ENCODE assay signal across 10 mouse cellular contexts in the genomic region with DNA sequence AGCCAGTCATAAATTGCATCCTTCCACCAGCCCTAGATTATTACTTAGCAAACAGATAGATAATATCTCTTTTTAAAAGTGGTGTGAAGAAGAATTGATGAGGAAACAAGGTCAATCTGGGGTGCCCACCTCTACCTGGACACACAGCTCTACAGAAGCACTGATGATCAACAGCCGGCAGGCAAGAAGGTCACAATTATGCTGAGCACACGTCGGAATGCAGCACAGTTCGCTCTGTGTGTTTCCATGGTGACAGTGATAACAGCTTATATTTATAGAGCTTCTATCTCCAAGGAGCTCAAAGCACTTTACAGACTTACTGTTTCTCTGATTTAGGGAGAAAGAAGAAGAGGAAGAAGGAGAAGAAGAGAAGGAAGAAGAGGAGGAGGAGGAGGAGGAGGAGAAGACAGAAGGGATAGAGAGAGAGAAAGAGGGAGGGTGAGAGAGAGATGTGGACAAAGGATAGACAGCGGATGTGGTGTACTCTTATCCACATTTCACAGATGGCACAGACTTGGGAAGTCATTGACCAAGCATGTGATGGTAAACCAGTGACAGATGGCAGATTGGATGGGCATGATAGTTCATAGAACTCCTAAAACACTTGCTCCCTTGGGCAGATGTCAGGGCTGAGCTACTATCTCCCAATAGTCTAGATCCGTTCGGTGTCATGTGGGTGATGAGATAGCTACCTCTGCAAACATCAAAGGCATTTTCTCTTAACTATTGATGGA. TPM values are rescaled to one million over a fixed set of nuclear protein-coding genes. Genes with fewer than 3 reads are reported as not detected.
A peak's percentile ranks its signal among the peaks of the same experiment; 100 is the strongest.
DNase-seq lines count a peak whose midpoint lies in the region; ATAC-seq and TF ChIP-seq lines count a peak whose summit lies in the region.
"Had no signal": no experiment of that assay in that cellular context is flagged by ENCODE, and none has a peak within 500 bp of the region (broad histone marks: within the 10 kb centered on the region; RNA-seq: fewer than 3 reads in every experiment).

No protein-coding gene starts in this region.

- 62% methylated on average over 7 of the region's 7 CpGs for WGBS in hindbrain, embryonic 13.5 days
- WGBS in hindbrain, embryonic 11.5 days: 79% methylated on average over 7 of the region's 7 CpGs
- WGBS in intestine, embryonic 14.5 days: 40% methylated on average over 7 of the region's 7 CpGs
- WGBS in stomach, postnatal 0 days: 44% methylated on average over 7 of the region's 7 CpGs

- H3K9ac ChIP-seq in hindbrain, embryonic 13.5 days: no peak overlapping the region
- no peak overlapping the region for H3K9ac ChIP-seq in hindbrain, embryonic 11.5 days (ENCODE audit: low read depth, low read length)
- H3K9ac ChIP-seq in intestine, embryonic 14.5 days (ENCODE audit: low read length): no peak overlapping the region
- H3K9ac ChIP-seq in stomach, postnatal 0 days (ENCODE audit: low read length): no peak overlapping the region

- H3K4me3 ChIP-seq in hindbrain, embryonic 13.5 days: no peak overlapping the region
- no peak overlapping the region for H3K4me3 ChIP-seq in hindbrain, embryonic 11.5 days (ENCODE audit: low read depth, low read length)
- H3K4me3 ChIP-seq in intestine, embryonic 14.5 days (ENCODE audit: low read depth, low read length): no peak overlapping the region
- H3K4me3 ChIP-seq in stomach, postnatal 0 days (ENCODE audit: low read depth, low read length): no peak overlapping the region
- H3K4me3 ChIP-seq: gastrocnemius, adult 2 months had no signal

- H3K36me3 ChIP-seq in hindbrain, embryonic 13.5 days: no peaks in the 10 kb centered on the region
- H3K36me3 ChIP-seq in hindbrain, embryonic 11.5 days (ENCODE audit: control insufficient read depth, insufficient read depth, low read length): no peaks in the 10 kb centered on the region
- H3K36me3 ChIP-seq in intestine, embryonic 14.5 days (ENCODE audit: control insufficient read depth, insufficient read depth, low read length): no peaks in the 10 kb centered on the region
- no peaks in the 10 kb centered on the region for H3K36me3 ChIP-seq in stomach, postnatal 0 days (ENCODE audit: control insufficient read depth, insufficient read depth, low read length)

- H3K27ac ChIP-seq in hindbrain, embryonic 13.5 days: peak overlapping the region; percentile 12; the same call in 1 of the 2 replicates
- no peak overlapping the region for H3K27ac ChIP-seq in hindbrain, embryonic 11.5 days (ENCODE audit: low read depth, low read length)
- H3K27ac ChIP-seq in intestine, embryonic 14.5 days (ENCODE audit: low read depth): no peak overlapping the region
- no peak overlapping the region for H3K27ac ChIP-seq in stomach, postnatal 0 days (replicated peaks)
- H3K27ac ChIP-seq: gastrocnemius, adult 2 months had no signal

- intact Hi-C loops in left cerebral cortex, postnatal 10 days (cut with DNase I): no loop called here

- TF ChIP-seq EP300 in stomach, postnatal 0 days (optimal IDR thresholded peaks at IDR 0.05): no peak

- peak; percentile 75; the same call in 1 of the 2 replicates for ATAC-seq in hindbrain, embryonic 13.5 days (ENCODE audit: low FRiP score)
- ATAC-seq in hindbrain, embryonic 11.5 days (ENCODE audit: low FRiP score): no peak
- ATAC-seq in intestine, embryonic 14.5 days (replicated peaks; ENCODE audit: low FRiP score, low TSS enrichment, low read depth): peak; percentile 74; the same call in 1 of the 2 replicates
- ATAC-seq in stomach, postnatal 0 days (ENCODE audit: low FRiP score, low TSS enrichment): peak; percentile 54; the same call in 1 of the 2 replicates
- ATAC-seq: activated CD4-positive, CD25-positive, alpha-beta regulatory T cell, adult 4 months had no signal

- H3K4me1 ChIP-seq in hindbrain, embryonic 13.5 days (replicated peaks): no peaks in the 10 kb centered on the region; the same call in none of the 2 replicates
- no peaks in the 10 kb centered on the region for H3K4me1 ChIP-seq in hindbrain, embryonic 11.5 days (replicated peaks; ENCODE audit: control insufficient read depth, insufficient read depth, low read length)
- no peaks in the 10 kb centered on the region; the same call in 1 of the 2 replicates for H3K4me1 ChIP-seq in intestine, embryonic 14.5 days (replicated peaks; ENCODE audit: control insufficient read depth, insufficient read depth, low read length)
- H3K4me1 ChIP-seq in stomach, postnatal 0 days (replicated peaks; ENCODE audit: control insufficient read depth, insufficient read depth): no peaks in the 10 kb centered on the region

- no peaks in the 10 kb centered on the region for H3K27me3 ChIP-seq in hindbrain, embryonic 13.5 days
- no peaks in the 10 kb centered on the region for H3K27me3 ChIP-seq in hindbrain, embryonic 11.5 days (ENCODE audit: control insufficient read depth, insufficient read depth, low read length)
- no peaks in the 10 kb centered on the region for H3K27me3 ChIP-seq in intestine, embryonic 14.5 days (replicated peaks; ENCODE audit: control insufficient read depth, insufficient read depth, low read length)
- no peaks in the 10 kb centered on the region for H3K27me3 ChIP-seq in stomach, postnatal 0 days (ENCODE audit: control insufficient read depth, insufficient read depth, low read length)

- TF ChIP-seq CTCF in stomach, postnatal 0 days (IDR thresholded peaks at IDR 0.05; ENCODE audit: low read depth): no peak

- no peaks in the 10 kb centered on the region for H3K9me3 ChIP-seq in hindbrain, embryonic 13.5 days
- H3K9me3 ChIP-seq in hindbrain, embryonic 11.5 days (ENCODE audit: control insufficient read depth, low read length): no peaks in the 10 kb centered on the region
- no peaks in the 10 kb centered on the region for H3K9me3 ChIP-seq in intestine, embryonic 14.5 days (ENCODE audit: control insufficient read depth, low read length)
- no peaks in the 10 kb centered on the region for H3K9me3 ChIP-seq in stomach, postnatal 0 days (ENCODE audit: control insufficient read depth, low read length)

- DNase-seq in hindbrain, embryonic 11.5 days (ENCODE audit: low spot score): no peak
- DNase-seq in right cerebral cortex, postnatal 10 days (ENCODE audit: low spot score in 2 of 2): peak; percentile 62 to 77
- DNase-seq in right cerebral cortex, postnatal 36 days (ENCODE audit: low spot score in 2 of 2): no peak
- DNase-seq in intestine, embryonic 14.5 days (ENCODE audit: low spot score): peak; percentile 57
- no peak for DNase-seq in stomach, postnatal 0 days (ENCODE audit: low spot score)
- DNase-seq in left cerebral cortex, postnatal 10 days (ENCODE audit: extremely low spot score in 1 of 2, low spot score in 2 of 2): no peak
- no peak for DNase-seq in cerebellum, adult 9-10 months
- DNase-seq: gastrocnemius, adult 2 months had no signal

- H3K4me2 ChIP-seq in hindbrain, embryonic 13.5 days: no peak overlapping the region
- H3K4me2 ChIP-seq in hindbrain, embryonic 11.5 days (replicated peaks; ENCODE audit: low read depth, low read length): no peak overlapping the region
- no peak overlapping the region for H3K4me2 ChIP-seq in intestine, embryonic 14.5 days (ENCODE audit: low read length)
- no peak overlapping the region for H3K4me2 ChIP-seq in stomach, postnatal 0 days (replicated peaks; ENCODE audit: low read depth)

RNA-seq across cellular contexts. Expression of a gene that starts 16.8 kb away (rescaled TPM):
- 129 and 131 TPM in 2 replicates for polyA plus RNA-seq in hindbrain, embryonic 13.5 days (2015; fragmentation: Nextera tagmentation; extraction: Ambion mirVana)
- polyA plus RNA-seq in hindbrain, embryonic 11.5 days (2014; fragmentation: Nextera tagmentation; extraction: Ambion mirVana): 28.7 and 37.3 TPM in 2 replicates
- polyA plus RNA-seq in intestine, embryonic 14.5 days (2014; fragmentation: Nextera tagmentation; extraction: Ambion mirVana): 89.7 and 101 TPM in 2 replicates
- 213 and 222 TPM in 2 replicates for polyA plus RNA-seq in stomach, postnatal 0 days (2015; fragmentation: Nextera tagmentation; extraction: Ambion mirVana)
- 1,000 to 10,000 TPM; 1,479 to 1,505 TPM for total RNA-seq in left cerebral cortex, postnatal 10 days (2021)

Comparison
In these comparisons a context has a peak if more than half of its experiments do, and no peak if none do; other contexts are left out.
1. DNase-seq: peak in right cerebral cortex, postnatal 10 days (2 of 2) and intestine, embryonic 14.5 days (single experiment); none in hindbrain, embryonic 11.5 days (single experiment), right cerebral cortex, postnatal 36 days (0 of 2), stomach, postnatal 0 days (single experiment), left cerebral cortex, postnatal 10 days (0 of 2) and cerebellum, adult 9-10 months (single experiment).